Mouse (Mus musculus) thymus, adult 2 months (tissue): Measurements from ENCODE around the gene Dnaaf2.

Source experiments
- CTCF ChIP-seq: fragments of 200-500 bp; IDR thresholded peaks from 2 replicates; pipeline ENCODE4 v1.5.1; 2012; ENCODE audit warnings: mild to moderate bottlenecking, control low read depth, low read length, moderate library complexity, borderline replicate concordance; ENCODE audit not compliant: control insufficient read depth, poor library complexity, insufficient read depth; ENCODE audit errors: extremely low read depth
- POLR2A ChIP-seq: fragments of 200-500 bp; IDR thresholded peaks from 2 replicates; pipeline ENCODE4 v1.6.1; 2012; ENCODE audit warnings: mild to moderate bottlenecking, low read length, control low read depth, moderate library complexity; ENCODE audit not compliant: control insufficient read depth, poor library complexity, insufficient read depth; ENCODE audit errors: extremely low read depth

- TF ChIP-seq POLR2A (no peak), CTCF (no peak)
Measured at GRCm38 (mm10) chr12:69167656-69168460, 30.4 kb downstream of the Dnaaf2 start.
